In genomic region chr11:88233528-88234427, GRCm38 (mm10) we compare ENCODE assay signal across 9 mouse cellular contexts. TPM values are rescaled to one million over a fixed set of nuclear protein-coding genes. Genes with fewer than 3 reads are reported as not detected.
DNase-seq lines count a peak whose midpoint lies in the region; ATAC-seq and TF ChIP-seq lines count a peak whose summit lies in the region.
"Had no signal": no experiment of that assay in that cellular context is flagged by ENCODE, and none has a peak within 500 bp of the region (broad histone marks: within the 10 kb centered on the region; RNA-seq: fewer than 3 reads in every experiment).

No protein-coding gene starts in this region.

- no peak for TF ChIP-seq POLR2A in embryonic fibroblast, embryonic 13.5 days (IDR thresholded peaks at IDR 0.05; ENCODE audit: low read depth, low read length)

- H3K36me3 ChIP-seq in intestine, embryonic 14.5 days (ENCODE audit: control insufficient read depth, insufficient read depth, low read length): no peaks in the 10 kb centered on the region
- H3K36me3 ChIP-seq in intestine, postnatal 0 days (ENCODE audit: control insufficient read depth, insufficient read depth): no peaks in the 10 kb centered on the region
- no peaks in the 10 kb centered on the region for H3K36me3 ChIP-seq in kidney, postnatal 0 days (ENCODE audit: insufficient read depth, low read length)
- H3K36me3 ChIP-seq in midbrain, embryonic 12.5 days: no peaks in the 10 kb centered on the region
- H3K36me3 ChIP-seq: liver, embryonic 15.5 days had no signal

- peaks cover 20% of the 10 kb centered on the region for H3K4me1 ChIP-seq in intestine, embryonic 14.5 days (replicated peaks; ENCODE audit: control insufficient read depth, insufficient read depth, low read length)
- H3K4me1 ChIP-seq in intestine, postnatal 0 days (replicated peaks; ENCODE audit: control insufficient read depth, insufficient read depth, low read length): no peaks in the 10 kb centered on the region
- H3K4me1 ChIP-seq in embryonic fibroblast, embryonic 13.5 days (ENCODE audit: control insufficient read depth, insufficient read depth, low read length): peaks cover 18% of the 10 kb centered on the region
- peaks cover 14% of the 10 kb centered on the region for H3K4me1 ChIP-seq in kidney, postnatal 0 days (replicated peaks; ENCODE audit: insufficient read depth, low read length)
- peaks cover 56% of the 10 kb centered on the region for H3K4me1 ChIP-seq in midbrain, embryonic 12.5 days

- H3K4me2 ChIP-seq in intestine, embryonic 14.5 days (ENCODE audit: low read length): peak overlapping the region; percentile 15; the same call in 1 of the 2 replicates
- H3K4me2 ChIP-seq in intestine, postnatal 0 days (replicated peaks; ENCODE audit: low read depth): no peak overlapping the region
- H3K4me2 ChIP-seq in kidney, postnatal 0 days (ENCODE audit: low read length): no peak overlapping the region
- H3K4me2 ChIP-seq in midbrain, embryonic 12.5 days (replicated peaks): no peak overlapping the region

- 46% methylated on average over 17 of the region's 17 CpGs for WGBS in intestine, embryonic 14.5 days
- WGBS in intestine, postnatal 0 days: 58% methylated on average over 17 of the region's 17 CpGs
- 38% methylated on average over 17 of the region's 17 CpGs for whole genome bisulfite sequencing in kidney, postnatal 0 days
- 53% methylated on average over 17 of the region's 17 CpGs for WGBS in midbrain, embryonic 12.5 days

- H3K27me3 ChIP-seq in intestine, embryonic 14.5 days (replicated peaks; ENCODE audit: control insufficient read depth, insufficient read depth, low read length): no peaks in the 10 kb centered on the region
- no peaks in the 10 kb centered on the region for H3K27me3 ChIP-seq in intestine, postnatal 0 days (replicated peaks; ENCODE audit: control insufficient read depth, insufficient read depth, low read length)
- H3K27me3 ChIP-seq in kidney, postnatal 0 days (ENCODE audit: insufficient read depth, low read length): no peaks in the 10 kb centered on the region
- peaks cover 9% of the 10 kb centered on the region for H3K27me3 ChIP-seq in midbrain, embryonic 12.5 days
- H3K27me3 ChIP-seq: liver, embryonic 15.5 days had no signal

- no peak overlapping the region for H3K4me3 ChIP-seq in intestine, embryonic 14.5 days (ENCODE audit: low read depth, low read length)
- H3K4me3 ChIP-seq in intestine, postnatal 0 days (ENCODE audit: low read depth, low read length): no peak overlapping the region
- no peak overlapping the region for H3K4me3 ChIP-seq in embryonic fibroblast, embryonic 13.5 days (ENCODE audit: insufficient read depth, low read length)
- H3K4me3 ChIP-seq in kidney, postnatal 0 days (replicated peaks; ENCODE audit: low read depth, low read length): no peak overlapping the region
- no peak overlapping the region for H3K4me3 ChIP-seq in midbrain, embryonic 12.5 days
- H3K4me3 ChIP-seq: liver, embryonic 15.5 days had no signal

- H3K27ac ChIP-seq in intestine, embryonic 14.5 days (ENCODE audit: low read depth): 0 out of 2 replicates have a peak overlapping the region, but pooled peaks have one; percentile 51
- no peak overlapping the region for H3K27ac ChIP-seq in intestine, postnatal 0 days (ENCODE audit: low read depth, low read length)
- H3K27ac ChIP-seq in embryonic fibroblast, embryonic 13.5 days (ENCODE audit: insufficient read depth, low read length): peak overlapping the region; percentile 35
- peak overlapping the region; percentile 73; the same call in 1 of the 2 replicates for H3K27ac ChIP-seq in kidney, postnatal 0 days
- H3K27ac ChIP-seq in midbrain, embryonic 12.5 days (replicated peaks): peak overlapping the region; percentile 61
- H3K27ac ChIP-seq: liver, embryonic 15.5 days had no signal

- H3K9me3 ChIP-seq in intestine, embryonic 14.5 days (ENCODE audit: control insufficient read depth, low read length): no peaks in the 10 kb centered on the region
- no peaks in the 10 kb centered on the region for H3K9me3 ChIP-seq in intestine, postnatal 0 days (ENCODE audit: control insufficient read depth)
- H3K9me3 ChIP-seq in kidney, postnatal 0 days (replicated peaks; ENCODE audit: low read length): no peaks in the 10 kb centered on the region
- H3K9me3 ChIP-seq in midbrain, embryonic 12.5 days: no peaks in the 10 kb centered on the region
- H3K9me3 ChIP-seq: liver, embryonic 15.5 days had no signal

- H3K9ac ChIP-seq in intestine, embryonic 14.5 days (ENCODE audit: low read length): no peak overlapping the region
- H3K9ac ChIP-seq in intestine, postnatal 0 days (ENCODE audit: low read depth, low read length): no peak overlapping the region
- no peak overlapping the region for H3K9ac ChIP-seq in kidney, postnatal 0 days (ENCODE audit: low read depth, low read length)
- H3K9ac ChIP-seq in midbrain, embryonic 12.5 days (replicated peaks): no peak overlapping the region
- H3K9ac ChIP-seq: liver, embryonic 15.5 days had no signal

- ATAC-seq in intestine, embryonic 14.5 days (replicated peaks; ENCODE audit: low FRiP score, low TSS enrichment, low read depth): no peak
- ATAC-seq in intestine, postnatal 0 days: no peak
- 0 out of 2 replicates have a peak, but pooled peaks have one; percentile 33 for ATAC-seq in kidney, postnatal 0 days (replicated peaks; ENCODE audit: low FRiP score, low read depth)
- ATAC-seq in midbrain, embryonic 12.5 days (ENCODE audit: low FRiP score, low read depth): no peak

- no peak for DNase-seq in intestine, embryonic 14.5 days (ENCODE audit: low spot score)
- peak; percentile 74 for DNase-seq in kidney, postnatal 0 days (ENCODE audit: low spot score)
- DNase-seq in thymus, postnatal 25 days: peak; percentile 44
- no peak for DNase-seq in embryo, embryonic 10 days (ENCODE audit: low spot score)
- DNase-seq in frontal cortex, postnatal 25 days (ENCODE audit: low spot score in 2 of 2): no peak

- TF ChIP-seq CTCF in intestine, postnatal 0 days (IDR thresholded peaks at IDR 0.05; ENCODE audit: low read depth): no peak
- TF ChIP-seq CTCF in embryonic fibroblast, embryonic 13.5 days (IDR thresholded peaks at IDR 0.05; ENCODE audit: borderline replicate concordance, insufficient read depth, low read length): no peak
- TF ChIP-seq CTCF in kidney, postnatal 0 days (IDR thresholded peaks at IDR 0.05; ENCODE audit: low read depth): no peak

RNA-seq across cellular contexts. Expression of gene Mrps23, which starts 29.6 kb away (rescaled TPM):
- 60.8 and 65.2 TPM in 2 replicates for polyA plus RNA-seq in intestine, embryonic 14.5 days (2014; fragmentation: Nextera tagmentation; extraction: Ambion mirVana)
- 54.1 and 59.1 TPM in 2 replicates for polyA plus RNA-seq in intestine, postnatal 0 days (2015; fragmentation: Nextera tagmentation; extraction: Ambion mirVana)
- polyA plus RNA-seq in embryonic fibroblast, embryonic 13.5 days (2011; ENCODE audit: insufficient read length, low read depth, missing spikeins): 71.7 and 98.7 TPM in 2 replicates
- polyA plus RNA-seq in kidney, postnatal 0 days (2015; fragmentation: Nextera tagmentation; extraction: Ambion mirVana): 76.3 and 77.7 TPM in 2 replicates
- 69.5 and 71.1 TPM in 2 replicates for polyA plus RNA-seq in midbrain, embryonic 12.5 days (2016; fragmentation: Nextera tagmentation; extraction: Ambion mirVana)

Comparison
In these comparisons a context has a peak if more than half of its experiments do, and no peak if none do; other contexts are left out.
1. DNase-seq: peak in kidney, postnatal 0 days (single experiment) and thymus, postnatal 25 days (single experiment); none in intestine, embryonic 14.5 days (single experiment), embryo, embryonic 10 days (single experiment) and frontal cortex, postnatal 25 days (0 of 2).